Mouse (Mus musculus) embryo, embryonic 10.5 days (tissue): ENCODE measurements around the gene Jpt2.
"Not testable (repeated sequence)": the region's sequence is repeated elsewhere in the genome, so short reads cannot be mapped to it uniquely, and the experiment has no call there.

ENCODE experiments used
- DNase-seq: peaks from one replicate; pipeline ENCODE4 v3.0.0-alpha.2; 2015; ENCODE audit warnings: low spot score

Jpt2 gene

GRCm38 (mm10) chr17:24960135-24960851, at the start of gene Jpt2:
Gene Jpt2 (minus strand): TSS chr17:24960689.
- DNase-seq, result peak; percentile 100

GRCm38 (mm10) chr17:25007480-25007879, 47.0 kb upstream of the Jpt2 start:
- no peak for DNase-seq

DNA sequence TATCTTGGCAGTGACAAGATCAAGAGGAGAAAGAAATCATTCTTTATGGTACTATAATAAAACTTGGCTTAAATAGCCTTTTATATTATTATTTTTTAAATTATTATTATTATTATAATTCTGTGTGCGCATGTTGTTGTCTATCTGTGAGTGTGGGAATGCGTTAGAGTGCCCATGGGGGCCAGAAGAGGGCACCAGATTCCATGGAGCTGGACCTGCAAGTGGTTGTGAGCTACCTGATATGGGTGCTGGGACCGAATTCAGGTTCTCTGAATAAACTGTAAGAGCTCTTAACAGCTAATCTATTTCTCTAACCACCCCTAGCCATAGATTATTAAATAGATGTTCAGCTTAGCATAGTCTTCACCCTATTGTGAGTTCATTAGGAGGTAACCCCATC, 44.6 kb upstream of the Jpt2 start:
- DNase-seq, result no peak

- no peak for DNase-seq
These were observed 34.2 kb upstream of the Jpt2 start for GRCm38 (mm10) chr17:24994721-24995120.

- DNase-seq, result no peak
These were observed 26.7 kb upstream of the Jpt2 start for GRCm38 (mm10) chr17:24987221-24987620.

DNA sequence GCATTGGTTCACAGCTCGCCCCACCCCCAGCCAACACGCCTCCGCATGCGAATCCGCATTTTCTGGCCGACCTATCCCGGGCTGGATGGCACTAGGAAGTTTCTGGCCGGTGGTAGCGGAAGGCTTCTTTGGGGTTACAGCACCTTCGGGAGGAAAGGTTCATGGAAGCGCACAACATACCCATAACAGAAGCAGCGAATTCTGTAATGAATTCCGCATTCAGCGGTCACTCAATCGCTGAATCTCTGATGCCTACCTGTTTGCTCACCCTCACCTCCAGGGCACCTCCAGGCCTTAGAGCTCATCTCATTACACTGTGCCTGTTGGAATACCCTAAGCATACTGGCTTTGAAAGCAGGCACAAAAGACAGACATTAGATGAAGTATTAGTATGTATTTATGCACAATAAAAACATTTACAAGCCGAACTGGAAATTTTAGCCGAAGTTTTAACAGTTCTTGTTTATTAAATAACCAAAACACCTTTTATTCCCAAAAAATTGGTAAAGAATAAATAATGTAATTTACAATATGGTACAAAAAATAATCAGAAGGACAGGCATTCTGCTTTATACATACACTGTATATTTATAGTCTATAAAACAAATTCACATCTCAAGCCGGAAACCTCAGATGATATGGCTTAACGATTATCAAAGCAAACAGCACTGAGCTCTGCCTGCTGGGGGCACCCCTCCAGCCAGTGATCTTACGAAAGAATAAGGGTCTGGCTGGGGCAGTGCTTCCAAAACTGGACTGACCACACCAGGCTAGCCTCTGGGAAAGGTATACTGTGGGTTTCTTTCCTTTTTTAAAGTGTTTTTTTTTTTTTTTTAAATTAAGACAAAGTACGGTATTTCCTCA, 595 bp upstream of the Jpt2 start:
- DNase-seq, result peak; percentile 10

DNA sequence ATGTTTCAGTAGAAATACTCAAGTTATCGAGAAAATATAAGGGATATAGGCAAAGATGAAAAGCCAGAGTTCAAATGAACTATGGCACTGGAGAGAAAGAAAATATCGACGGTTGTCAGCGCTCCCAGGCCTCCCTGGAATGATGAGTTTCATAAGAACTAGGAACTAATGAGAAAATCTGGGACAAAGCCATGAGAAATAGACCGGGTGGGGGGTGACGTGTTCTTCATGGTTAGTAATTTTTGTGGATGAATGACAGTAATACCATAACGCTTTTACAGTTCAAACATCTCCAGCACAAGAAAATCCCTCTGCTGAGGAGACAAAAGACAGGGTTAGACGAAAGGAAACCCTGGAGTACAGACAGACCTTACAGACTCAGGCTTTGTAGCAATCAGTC, 1.1 kb downstream of the Jpt2 start:
- no peak for DNase-seq

DNA sequence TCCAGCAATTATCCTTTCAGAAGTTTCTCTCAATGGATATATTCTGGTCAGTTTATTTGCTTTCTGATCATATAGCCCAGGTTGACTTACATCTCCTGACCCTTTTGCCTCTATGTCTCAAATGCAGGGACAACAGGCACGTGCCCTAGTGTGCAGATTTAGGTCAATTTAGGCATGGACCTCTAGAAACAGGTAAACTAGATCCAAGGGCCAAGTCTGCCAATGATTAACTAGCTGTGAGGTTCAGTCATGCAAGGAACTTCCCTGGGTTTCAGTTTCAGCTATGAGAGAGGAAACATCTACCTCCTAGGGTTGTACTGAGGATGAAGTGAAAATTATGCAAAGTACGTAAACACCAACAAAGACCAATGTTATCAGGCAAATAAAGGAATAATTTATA, 7.2 kb downstream of the Jpt2 start:
- DNase-seq, result no peak

DNA sequence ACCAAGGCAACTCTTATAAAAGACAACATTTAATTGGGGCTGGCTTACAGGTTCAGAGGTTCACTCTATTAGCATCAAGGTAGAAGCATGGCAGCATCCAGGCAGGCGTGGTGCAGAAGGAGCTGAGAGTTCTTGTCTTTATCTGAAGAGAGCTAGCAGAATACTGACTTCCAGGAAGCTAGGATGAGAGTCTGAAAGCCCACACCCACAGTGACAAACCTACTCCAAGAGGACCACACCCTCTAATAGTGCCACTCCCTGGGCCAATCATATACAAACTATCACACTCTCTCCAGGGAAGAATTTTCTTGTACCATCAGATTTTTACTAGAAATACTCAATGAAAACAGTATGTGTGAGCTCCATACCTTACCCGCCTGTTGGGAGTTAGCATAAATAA, 9.8 kb downstream of the Jpt2 start:
- no peak for DNase-seq

GRCm38 (mm10) chr17:24948204-24948603, 12.3 kb downstream of the Jpt2 start:
- DNase-seq, result no peak

GRCm38 (mm10) chr17:24943589-24943988, 16.9 kb downstream of the Jpt2 start:
- DNase-seq, result not testable (repeated sequence)

DNA sequence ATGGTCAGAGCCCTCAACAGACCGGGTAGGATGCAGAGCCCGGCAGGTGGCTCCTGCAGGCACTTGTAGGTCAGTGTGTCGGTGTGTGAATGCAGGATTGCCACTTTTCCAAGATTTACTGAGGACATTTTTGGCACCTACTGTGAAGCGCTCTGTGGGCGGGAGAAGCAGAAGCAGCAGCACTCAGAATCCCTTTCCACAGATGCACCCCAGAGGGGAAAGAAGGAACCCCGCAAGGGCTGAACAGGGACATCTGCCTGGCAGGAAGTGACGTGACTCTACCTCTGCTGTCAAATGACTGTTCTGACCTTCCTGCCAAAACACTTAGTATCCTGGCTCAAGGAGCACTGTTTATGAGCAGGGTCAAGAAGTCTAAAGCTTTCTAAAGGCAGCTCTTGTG, 17.5 kb downstream of the Jpt2 start:
- DNase-seq, result no peak

DNA sequence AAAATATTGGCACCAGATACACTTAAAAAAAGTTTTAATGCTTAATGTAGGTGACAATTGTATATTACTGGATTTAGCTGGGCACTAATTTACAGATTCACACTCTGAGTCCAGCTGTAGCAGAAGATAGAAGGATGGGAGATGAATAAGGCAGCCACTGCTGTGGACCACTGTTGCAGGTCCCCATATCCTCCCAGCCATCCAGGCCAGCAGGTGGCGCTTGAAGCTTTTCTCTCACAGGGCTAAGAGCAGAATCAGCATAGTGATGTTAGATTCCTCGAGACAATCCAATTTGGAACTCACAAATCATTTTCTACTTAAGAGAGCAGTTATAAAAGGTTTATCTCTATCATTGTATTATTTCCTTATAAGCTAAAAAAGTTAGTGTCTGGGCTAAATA, 18.0 kb downstream of the Jpt2 start:
- peak; percentile 29 for DNase-seq

- no peak for DNase-seq
These were observed 23.2 kb downstream of the Jpt2 start for GRCm38 (mm10) chr17:24937266-24937665.

DNA sequence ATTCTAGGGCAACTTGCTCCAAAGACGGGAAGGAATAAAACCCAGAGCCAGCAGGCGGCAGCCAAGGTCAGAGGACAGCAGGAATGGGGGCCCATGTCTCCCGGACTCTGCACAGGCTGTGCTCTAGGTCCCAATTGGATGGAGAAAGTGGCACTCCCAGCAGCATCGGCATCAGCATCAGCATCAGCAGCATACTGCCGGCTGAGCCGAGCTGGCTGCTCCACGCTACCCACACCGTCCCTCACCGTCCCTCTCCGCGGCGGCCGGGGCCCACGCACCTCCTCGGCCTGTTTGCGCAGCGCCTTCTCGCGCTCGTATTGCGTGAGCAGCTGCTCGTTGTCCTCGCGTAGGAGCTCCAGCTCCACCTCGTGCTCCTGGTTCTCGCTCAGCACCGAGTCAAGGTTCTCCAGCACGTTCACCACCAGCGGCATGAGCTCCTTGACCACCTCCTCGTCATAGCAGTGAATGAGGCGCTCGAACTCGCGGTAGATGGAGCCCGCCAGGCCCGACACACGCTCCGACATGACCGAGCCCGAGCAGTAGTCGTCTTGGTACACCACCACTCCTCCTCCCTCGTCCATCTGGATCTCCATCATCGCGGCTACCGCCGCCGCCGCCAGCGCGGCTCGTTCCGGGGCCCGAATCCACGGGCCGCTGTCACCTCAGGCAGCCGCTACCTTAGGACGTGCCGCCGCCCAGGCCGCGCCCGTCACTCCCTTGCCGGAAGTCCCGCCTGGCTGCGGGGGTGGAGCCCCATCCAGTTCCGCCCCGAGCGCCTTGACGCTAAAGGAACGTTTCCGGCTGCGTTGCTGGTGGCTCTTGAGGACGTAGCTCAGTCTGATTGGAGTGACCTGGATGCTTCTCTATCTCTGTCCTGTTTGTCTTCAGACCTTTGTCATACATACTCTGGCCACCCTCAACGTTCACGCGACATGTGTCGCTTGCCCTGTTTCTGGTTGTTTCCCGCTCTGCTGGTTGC, 23.9 kb downstream of the Jpt2 start, which contains the start of gene Mapk8ip3:
Gene Mapk8ip3, minus strand, starts transcription at position 719 of the 979 bp plus-strand sequence.
- peak; percentile 96 for DNase-seq

DNA sequence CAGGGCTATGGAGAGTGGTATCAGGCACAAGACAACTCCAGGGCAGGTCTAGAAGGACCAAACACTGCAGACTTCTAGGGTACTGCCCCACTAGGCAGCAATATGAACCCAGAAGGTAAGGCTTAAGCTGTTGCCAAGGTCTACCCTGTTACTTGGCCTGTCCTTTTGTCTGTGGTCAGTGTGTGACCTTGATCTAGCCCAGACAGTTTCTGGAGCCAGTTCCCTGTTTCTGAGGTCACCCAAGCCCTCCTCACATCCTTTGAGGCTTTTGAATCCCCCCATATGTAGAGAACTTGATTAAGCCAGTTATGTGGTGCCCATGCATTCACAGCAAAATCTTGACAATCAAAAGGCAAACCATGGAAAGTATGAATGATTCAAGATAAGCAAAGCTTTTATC, 24.8 kb downstream of the Jpt2 start:
- DNase-seq, result no peak

DNA sequence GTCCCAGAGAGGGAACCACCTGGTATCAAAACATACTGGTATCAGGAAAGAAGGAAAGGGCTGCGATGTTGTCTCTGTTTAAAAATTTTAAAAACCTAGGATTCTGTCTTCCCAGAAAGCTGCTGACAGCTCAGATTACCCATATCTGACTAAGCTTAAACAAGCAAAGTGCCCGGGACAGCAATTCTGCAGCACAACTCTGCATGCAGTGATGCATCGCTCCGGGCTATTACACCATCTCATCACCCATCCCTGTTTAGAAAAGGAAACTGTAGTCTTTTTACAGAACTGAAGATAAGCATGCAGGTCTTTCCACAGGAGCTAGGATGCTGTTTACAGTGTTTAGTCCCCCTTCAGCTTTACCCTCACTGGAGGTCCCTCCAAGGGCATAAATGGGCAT, 25.6 kb downstream of the Jpt2 start:
- DNase-seq, result no peak

DNA sequence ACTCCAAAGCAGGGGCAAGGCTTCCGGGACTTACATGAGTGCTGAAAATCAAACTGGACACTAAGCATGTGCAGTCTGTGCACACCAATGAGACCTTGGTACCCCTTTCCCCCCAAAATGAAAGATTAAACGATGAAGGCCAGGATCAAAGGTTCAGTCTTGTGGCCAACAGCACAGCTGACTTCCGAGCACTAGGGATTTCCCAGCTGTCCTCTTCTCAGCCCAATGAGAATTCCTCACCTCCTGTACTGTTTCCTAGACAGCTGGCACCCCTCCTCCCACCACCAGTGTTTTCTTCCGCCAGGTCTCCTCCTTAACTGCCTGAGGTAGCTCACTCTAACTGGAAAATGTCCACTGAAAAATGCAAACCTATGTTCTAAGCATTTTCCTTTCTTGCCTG, 27.3 kb downstream of the Jpt2 start:
- no peak for DNase-seq

DNA sequence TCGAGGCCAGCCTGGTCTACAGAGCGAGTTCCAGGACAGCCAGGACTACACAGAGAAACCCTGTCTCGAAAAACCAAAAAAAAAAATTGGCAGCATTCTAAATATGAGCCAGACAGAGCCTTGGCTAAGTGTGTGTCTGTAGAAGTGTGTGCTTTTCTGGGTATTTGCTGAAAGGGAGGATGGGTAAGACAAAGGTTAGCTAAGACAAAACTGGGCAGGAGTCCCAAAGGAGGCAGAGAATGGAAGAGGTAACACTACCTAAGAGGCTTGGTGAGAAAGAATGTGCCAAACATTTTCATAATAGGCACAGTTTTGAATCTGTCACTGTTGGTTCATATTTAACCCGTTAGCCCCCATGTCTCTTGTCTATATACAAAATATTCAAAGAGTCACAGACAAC, 28.1 kb downstream of the Jpt2 start:
- no peak for DNase-seq

- no peak for DNase-seq
These were observed 31.0 kb downstream of the Jpt2 start for GRCm38 (mm10) chr17:24929506-24929905.

DNA sequence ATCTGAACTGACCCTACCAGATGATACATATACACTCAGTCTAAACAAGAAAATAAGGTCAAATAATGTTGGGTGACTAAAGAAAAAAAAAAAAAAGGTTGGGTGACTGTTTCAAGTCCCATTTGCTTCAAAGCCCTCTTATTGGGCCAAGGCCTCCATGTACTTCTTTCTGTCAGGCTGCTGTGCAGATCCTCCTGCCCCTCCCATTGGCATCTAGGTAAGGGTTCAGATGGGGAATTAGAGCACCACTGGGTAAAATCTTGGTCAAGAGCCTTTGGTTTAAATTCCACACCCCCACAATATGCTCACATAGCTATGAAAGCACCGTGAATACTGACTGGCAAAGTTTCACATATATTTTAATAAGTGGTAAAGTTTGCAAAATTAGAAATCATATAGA, 37.2 kb downstream of the Jpt2 start:
- DNase-seq, result no peak

- no peak for DNase-seq
These were observed 46.5 kb downstream of the Jpt2 start for GRCm38 (mm10) chr17:24913984-24914383.
